Mouse (Mus musculus) left cerebral cortex, adult 2 months (tissue): Measurements from ENCODE around the gene Cdyl2. TPM values are rescaled to one million over a fixed set of nuclear protein-coding genes. Genes with fewer than 3 reads are reported as not detected.

ENCODE experiments used
- DNase-seq, 2 experiments: peaks; one replicate each; pipeline ENCODE4 v3.0.0; 2021 to 2022; ENCODE audit warnings: low spot score in 2 of 2, mixed read lengths in 1 of 2; ENCODE audit errors: extremely low spot score in 1 of 2
- H3K27ac ChIP-seq: fragments of 200-600 bp; 2 replicates; pipeline ENCODE4 v1.8.1; 2022
- H3K4me3 ChIP-seq: fragments of 200-600 bp; 2 replicates; pipeline ENCODE4 v1.8.1; 2022
- CTCF ChIP-seq: fragments of 200-600 bp; IDR thresholded peaks from 2 replicates; pipeline ENCODE4 v1.8.1; 2022; ENCODE audit warnings: antibody characterized with exemption, mild to moderate bottlenecking, moderate library complexity
- intact Hi-C: fragments of 180-260 bp; cut with DNase I; formaldehyde crosslinking; loops from one replicate; pipeline ENCODE4 v1.15.1; 2025
- total RNA-seq, 2 experiments: library from RNA; stranded (reverse); gene quantifications; 2 replicates each; pipeline ENCODE4 v1.2.3; 2021

Cdyl2 gene
- total RNA-seq, 2 experiments from 2014 or later: 22.4 to 24.1 TPM

- no peak overlapping the region for H3K27ac ChIP-seq
- no peak for DNase-seq
- no peak overlapping the region for H3K4me3 ChIP-seq
- intact Hi-C loops: no loop called here
- TF ChIP-seq CTCF: no peak
These were observed 114.9 kb downstream of the Cdyl2 start for GRCm38 (mm10) chr8:116617891-116618290.

DNA sequence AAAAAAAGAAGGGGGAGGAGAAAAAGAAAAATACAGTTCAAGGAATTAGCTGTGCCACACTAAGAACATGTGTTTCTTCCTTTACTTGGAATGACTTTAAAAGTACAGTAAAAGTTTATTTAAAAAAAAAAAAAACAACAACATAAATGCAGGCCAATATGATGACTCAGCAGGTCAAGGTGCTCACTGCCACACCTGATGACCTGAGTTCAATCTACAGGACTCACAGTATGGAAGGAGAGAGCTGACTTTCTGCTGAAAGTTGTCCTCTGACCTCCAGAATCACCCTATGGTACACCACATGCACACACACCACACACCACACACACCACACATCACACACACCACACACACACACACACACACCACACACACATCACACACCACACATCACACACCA is 116.4 kb downstream of the Cdyl2 start:
- intact Hi-C loops: no loop called here
- no peak for DNase-seq
- Histone ChIP-seq H3K4me3 (no peak overlapping the region), H3K27ac (no peak overlapping the region)
- TF ChIP-seq CTCF: no peak

GRCm38 (mm10) chr8:116614901-116615300 is 117.9 kb downstream of the Cdyl2 start:
- Histone ChIP-seq H3K4me3 (no peak overlapping the region), H3K27ac (no peak overlapping the region)
- intact Hi-C loops: no loop called here
- no peak for DNase-seq
- no peak for TF ChIP-seq CTCF

- DNase-seq: no peak
- no peak for TF ChIP-seq CTCF
- H3K4me3 ChIP-seq: no peak overlapping the region
- intact Hi-C loops: no loop called here
- no peak overlapping the region for H3K27ac ChIP-seq
These were observed 126.6 kb downstream of the Cdyl2 start for GRCm38 (mm10) chr8:116606171-116606570.

- DNase-seq: no peak
- intact Hi-C loops: no loop called here
- peak; percentile 34 for TF ChIP-seq CTCF
- Histone ChIP-seq H3K4me3 (no peak overlapping the region), H3K27ac (no peak overlapping the region)
These were observed 130.0 kb downstream of the Cdyl2 start for GRCm38 (mm10) chr8:116602806-116603205.

DNA sequence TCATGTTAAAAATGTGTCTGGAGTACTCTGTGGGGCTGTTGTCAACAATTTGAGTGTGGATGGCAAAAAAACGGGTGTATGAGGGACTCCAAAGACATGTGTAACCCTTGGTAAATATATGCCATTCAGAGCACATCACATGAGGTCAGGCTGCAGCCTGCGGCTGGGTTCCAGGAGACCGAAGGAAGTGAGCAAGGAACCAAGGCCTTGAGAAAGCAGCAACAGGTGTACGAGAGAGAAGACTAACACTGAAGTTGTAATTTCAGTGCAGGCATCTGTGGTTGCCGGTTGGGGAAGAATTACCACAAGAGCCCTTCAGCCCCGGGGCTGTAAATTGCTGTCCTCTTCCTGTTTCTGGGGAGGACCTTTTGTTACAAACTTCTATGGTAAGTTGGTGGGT is 133.1 kb downstream of the Cdyl2 start:
- intact Hi-C loops: no loop called here
- no peak for DNase-seq
- no peak overlapping the region for H3K4me3 ChIP-seq
- H3K27ac ChIP-seq: no peak overlapping the region
- no peak for TF ChIP-seq CTCF

DNA sequence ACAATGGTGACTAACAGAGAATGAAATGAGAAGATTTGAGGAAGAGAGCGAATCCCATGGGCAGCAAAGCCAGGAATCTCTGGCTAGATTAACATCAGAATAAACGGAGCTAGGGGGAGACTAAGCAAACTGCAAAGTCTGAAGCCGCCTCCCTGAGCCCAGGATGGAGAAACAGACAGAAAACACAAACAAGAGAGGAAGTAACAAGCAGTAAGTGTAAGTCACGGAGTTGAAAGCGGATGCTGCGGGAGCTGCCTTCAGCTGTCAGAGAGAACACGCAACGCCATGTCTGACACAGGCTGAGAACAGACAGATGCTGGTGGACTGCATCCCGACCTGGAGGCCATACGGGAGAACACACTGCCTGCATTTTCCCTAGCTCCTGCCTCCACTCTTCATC is 141.6 kb downstream of the Cdyl2 start:
- DNase-seq: no peak
- Histone ChIP-seq H3K4me3 (no peak overlapping the region), H3K27ac (no peak overlapping the region)
- intact Hi-C loops: no loop called here
- TF ChIP-seq CTCF: no peak

DNA sequence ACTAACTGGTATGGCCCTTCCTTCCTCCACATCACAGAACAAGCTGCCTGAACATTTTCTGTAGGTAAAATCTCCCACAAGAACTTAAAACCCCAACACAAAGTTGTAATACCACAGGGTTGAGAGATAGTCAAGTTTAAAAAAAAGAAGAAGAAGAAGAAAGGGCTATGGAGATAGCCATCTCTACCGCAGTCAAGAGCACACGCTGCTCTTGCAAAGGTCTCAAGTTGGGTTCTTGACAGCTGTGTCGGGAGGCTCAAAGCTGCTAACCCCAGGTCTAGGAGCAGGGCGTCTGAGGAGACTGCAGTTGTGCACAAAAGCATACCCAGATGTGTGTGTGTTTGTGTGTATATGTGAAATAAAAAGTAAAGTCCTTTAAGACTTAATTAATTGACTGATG is 142.2 kb downstream of the Cdyl2 start:
- no peak for TF ChIP-seq CTCF
- intact Hi-C loops: no loop called here
- no peak for DNase-seq
- no peak overlapping the region for H3K4me3 ChIP-seq
- no peak overlapping the region for H3K27ac ChIP-seq

DNA sequence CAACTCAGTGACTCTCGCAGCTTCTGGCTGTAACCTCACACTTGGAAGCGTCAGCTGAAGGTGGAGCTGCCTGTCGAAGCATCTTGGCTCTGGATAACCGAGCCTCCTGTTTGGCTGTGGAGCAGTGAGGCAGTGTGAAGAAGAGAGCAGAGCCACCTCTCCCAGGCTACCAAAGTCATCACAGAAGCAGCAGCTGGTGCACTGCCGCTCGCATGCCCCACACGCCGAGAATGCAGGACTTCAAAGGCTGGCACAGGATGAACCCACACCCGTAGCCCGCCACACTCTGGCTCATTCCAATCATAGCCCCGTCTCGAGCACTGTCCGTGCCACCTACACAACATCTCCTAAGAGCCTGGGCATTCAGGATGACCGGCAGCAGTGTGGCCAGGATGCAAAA is 142.7 kb downstream of the Cdyl2 start:
- intact Hi-C loops: no loop called here
- no peak for DNase-seq
- H3K27ac ChIP-seq: no peak overlapping the region
- H3K4me3 ChIP-seq: no peak overlapping the region
- no peak for TF ChIP-seq CTCF

- DNase-seq: no peak
- intact Hi-C loops: no loop called here
- Histone ChIP-seq H3K27ac (no peak overlapping the region), H3K4me3 (no peak overlapping the region)
- TF ChIP-seq CTCF: no peak
These were observed 144.9 kb downstream of the Cdyl2 start for GRCm38 (mm10) chr8:116587616-116588468.

DNA sequence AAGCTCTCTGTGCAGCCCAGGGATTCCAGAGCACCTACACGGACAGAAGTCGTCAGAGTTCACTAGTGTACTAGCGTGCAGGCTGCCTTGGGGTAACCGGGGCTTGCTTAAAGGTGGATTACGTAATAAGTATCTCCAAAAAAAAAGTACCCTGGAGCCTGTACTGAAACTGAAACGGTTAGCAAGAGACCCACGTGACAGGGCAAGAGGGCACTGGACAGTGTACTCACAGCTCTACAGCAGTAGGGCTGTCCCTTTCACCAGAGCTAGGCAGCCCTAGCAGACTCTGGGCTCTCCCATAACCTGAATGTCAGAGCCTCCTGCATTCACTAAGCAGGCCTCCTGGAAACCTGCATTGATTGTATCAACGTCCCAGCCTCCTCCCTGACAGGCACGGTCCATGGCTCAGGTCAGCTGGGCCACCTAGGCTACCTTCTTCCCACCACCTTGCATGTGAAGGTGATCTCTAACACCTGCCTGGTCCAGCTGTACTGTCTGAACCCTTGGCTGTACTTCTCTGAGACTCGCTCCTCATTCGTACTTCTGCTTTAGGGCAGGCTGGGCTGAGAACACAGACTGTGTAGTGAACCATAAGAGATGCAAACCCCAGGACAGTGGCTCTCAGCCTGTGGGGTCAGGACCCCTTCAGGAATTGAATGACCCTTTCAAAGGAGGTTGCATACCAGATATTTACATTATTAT is 151.3 kb downstream of the Cdyl2 start:
- no peak for DNase-seq
- no peak overlapping the region for H3K27ac ChIP-seq
- intact Hi-C loops: no loop called here
- no peak for TF ChIP-seq CTCF
- H3K4me3 ChIP-seq: no peak overlapping the region

DNA sequence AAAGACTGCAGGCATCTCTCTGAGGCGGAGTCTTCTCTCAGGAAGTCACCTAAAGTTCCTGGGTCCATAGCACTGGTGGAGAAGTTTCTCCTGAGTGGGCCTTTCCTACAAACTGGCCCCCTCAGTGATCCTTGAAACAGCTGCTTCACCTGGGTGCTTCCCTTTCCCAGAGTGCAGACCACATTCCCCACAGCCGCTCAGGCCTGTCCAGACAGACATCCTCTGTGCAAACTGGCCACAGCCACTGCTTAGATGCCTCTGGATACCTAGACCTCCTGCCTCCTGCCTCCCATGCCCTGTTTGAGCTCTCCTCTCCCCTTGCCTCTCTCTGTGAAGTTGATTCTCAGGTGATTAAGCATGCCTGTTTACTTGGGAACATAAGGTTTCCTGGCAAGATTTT is 156.1 kb downstream of the Cdyl2 start:
- intact Hi-C loops: no loop called here
- Histone ChIP-seq H3K4me3 (no peak overlapping the region), H3K27ac (no peak overlapping the region)
- no peak for DNase-seq
- TF ChIP-seq CTCF: no peak
